Mouse (Mus musculus) right cerebral cortex, postnatal 25 days (tissue): ENCODE data around the gene Hdgfl2.

ENCODE experiments used
- DNase-seq: peaks from one replicate; pipeline ENCODE4 v3.0.0; 2022

Gene Hdgfl2

GRCm38 (mm10) chr17:56078880-56079795 is at the start of gene Hdgfl2:
Hdgfl2 (plus strand) TSS chr17:56079634.
- DNase-seq = peak; percentile 99

GRCm38 (mm10) chr17:56030238-56030870 is 49.1 kb upstream of the Hdgfl2 start:
- no peak for DNase-seq

GRCm38 (mm10) chr17:56030919-56031318 is 48.5 kb upstream of the Hdgfl2 start:
- no peak for DNase-seq

- no peak for DNase-seq
Measured at GRCm38 (mm10) chr17:56031431-56031830, 48.0 kb upstream of the Hdgfl2 start.

GRCm38 (mm10) chr17:56032127-56032733 is 47.2 kb upstream of the Hdgfl2 start:
- no peak for DNase-seq

- DNase-seq = no peak
Measured at GRCm38 (mm10) chr17:56032831-56033230, 46.6 kb upstream of the Hdgfl2 start.

- no peak for DNase-seq
Measured at GRCm38 (mm10) chr17:56034040-56034725, 45.3 kb upstream of the Hdgfl2 start.

GRCm38 (mm10) chr17:56034726-56035100 is 44.7 kb upstream of the Hdgfl2 start:
- DNase-seq = no peak

- no peak for DNase-seq
Measured at GRCm38 (mm10) chr17:56035216-56035615, 44.2 kb upstream of the Hdgfl2 start.

GRCm38 (mm10) chr17:56036176-56036900 is 43.1 kb upstream of the Hdgfl2 start, which contains the start of gene Sh3gl1:
Sh3gl1 (minus strand) TSS chr17:56036635.
- DNase-seq = peak; percentile 100

GRCm38 (mm10) chr17:56036901-56037287 is 42.5 kb upstream of the Hdgfl2 start:
- no peak for DNase-seq

- no peak for DNase-seq
Measured at GRCm38 (mm10) chr17:56038583-56039261, 40.7 kb upstream of the Hdgfl2 start.

GRCm38 (mm10) chr17:56039345-56039744 is 40.1 kb upstream of the Hdgfl2 start:
- DNase-seq = no peak

- DNase-seq = peak; percentile 96
Measured at GRCm38 (mm10) chr17:56040030-56040856, 39.2 kb upstream of the Hdgfl2 start, which contains the start of gene Chaf1a. Chaf1a (plus strand) TSS chr17:56040439.

- DNase-seq = no peak
Measured at GRCm38 (mm10) chr17:56040857-56041163, 38.6 kb upstream of the Hdgfl2 start.

GRCm38 (mm10) chr17:56051369-56051768 is 28.1 kb upstream of the Hdgfl2 start:
- no peak for DNase-seq

- no peak for DNase-seq
Measured at GRCm38 (mm10) chr17:56054938-56055337, 24.5 kb upstream of the Hdgfl2 start.

GRCm38 (mm10) chr17:56055945-56056678 is 23.3 kb upstream of the Hdgfl2 start:
- no peak for DNase-seq

- DNase-seq = no peak
Measured at GRCm38 (mm10) chr17:56057381-56058120, 21.9 kb upstream of the Hdgfl2 start.
